14 mouse cellular contexts compared by ENCODE assay signal in the genomic region with DNA sequence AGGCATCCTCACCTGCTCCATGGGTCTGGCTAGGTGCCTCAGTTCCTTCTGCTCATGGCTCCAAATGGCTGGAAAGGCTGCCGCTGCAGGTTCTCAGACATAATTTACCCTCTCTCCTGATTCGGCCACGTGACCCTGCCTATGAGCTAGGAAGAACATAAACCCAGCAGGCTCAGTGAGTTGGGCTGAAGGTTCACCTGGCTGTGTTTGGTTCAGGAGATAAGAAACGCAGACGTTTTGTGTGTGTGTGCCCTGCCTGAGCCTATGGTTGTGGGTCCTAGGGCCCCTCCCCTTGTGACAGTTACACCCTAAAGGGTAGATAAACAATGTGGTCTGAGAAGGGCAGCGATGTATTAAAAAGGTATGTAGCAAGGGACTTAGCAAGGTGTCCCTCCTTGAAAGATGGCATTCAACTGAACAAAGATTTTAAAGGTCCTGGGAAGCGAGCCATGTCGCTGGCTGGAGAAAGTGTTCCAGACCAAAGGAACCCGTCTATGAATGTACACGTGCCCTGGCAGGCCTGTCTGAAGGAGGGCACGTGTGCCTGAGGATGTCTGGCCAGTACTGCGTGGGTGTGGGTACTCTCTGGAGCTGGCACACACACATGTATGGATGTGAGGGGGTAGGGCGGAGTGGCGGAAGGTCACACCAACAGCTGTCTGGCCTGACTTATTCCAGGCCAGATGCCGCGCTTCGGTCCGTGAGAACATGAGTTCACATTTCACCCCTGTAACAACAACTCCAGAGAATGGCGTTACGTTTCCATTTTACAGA. TPM values are rescaled to one million over a fixed set of nuclear protein-coding genes. Genes with fewer than 3 reads are reported as not detected.
DNase-seq lines count a peak whose midpoint lies in the region; ATAC-seq and TF ChIP-seq lines count a peak whose summit lies in the region.
"Had no signal": no experiment of that assay in that cellular context is flagged by ENCODE, and none has a peak within 500 bp of the region (broad histone marks: within the 10 kb centered on the region; RNA-seq: fewer than 3 reads in every experiment).

No protein-coding gene starts in this region.

- H3K4me2 ChIP-seq in lung, embryonic 14.5 days, result no peak overlapping the region
- H3K4me2 ChIP-seq in intestine, postnatal 0 days (replicated peaks; ENCODE audit: low read depth), result no peak overlapping the region
- H3K4me2 ChIP-seq in liver, embryonic 14.5 days (ENCODE audit: low read depth), result no peak overlapping the region
- H3K4me2 ChIP-seq in stomach, embryonic 14.5 days (replicated peaks; ENCODE audit: low read depth, low read length), result no peak overlapping the region
- H3K4me2 ChIP-seq: embryonic facial prominence, embryonic 12.5 days; heart, embryonic 15.5 days; neural tube, embryonic 15.5 days had no signal

- no peak for TF ChIP-seq POLR2A in lung, adult 2 months (IDR thresholded peaks at IDR 0.05; ENCODE audit: borderline replicate concordance, extremely low read depth, low read depth, low read length)

- H3K27me3 ChIP-seq in lung, embryonic 14.5 days (ENCODE audit: insufficient read depth, low read length), result no peaks in the 10 kb centered on the region
- H3K27me3 ChIP-seq in intestine, postnatal 0 days (replicated peaks; ENCODE audit: control insufficient read depth, insufficient read depth, low read length), result 0 out of 2 replicates have a peak, but pooled peaks cover 3% of the 10 kb centered on the region
- peaks cover 6% of the 10 kb centered on the region for H3K27me3 ChIP-seq in liver, embryonic 14.5 days (ENCODE audit: control insufficient read depth, insufficient read depth, low read length)
- no peaks in the 10 kb centered on the region for H3K27me3 ChIP-seq in stomach, embryonic 14.5 days (ENCODE audit: control insufficient read depth, insufficient read depth, low read length)

- ATAC-seq in lung, embryonic 14.5 days (ENCODE audit: insufficient read depth), result no peak
- ATAC-seq in intestine, postnatal 0 days, result peak; percentile 61
- peak; percentile 79; the same call in 1 of the 2 replicates for ATAC-seq in liver, embryonic 14.5 days (ENCODE audit: insufficient read depth)
- peak; percentile 44; the same call in 1 of the 2 replicates for ATAC-seq in stomach, embryonic 14.5 days (ENCODE audit: insufficient number of reproducible peaks, insufficient read depth, low FRiP score, low read depth)
- ATAC-seq: forebrain, embryonic 14.5 days; hindbrain, embryonic 16.5 days had no signal

- TF ChIP-seq CTCF in lung, embryonic 14.5 days (IDR thresholded peaks at IDR 0.05; ENCODE audit: low read depth), result no peak
- TF ChIP-seq CTCF in lung, adult 2 months (IDR thresholded peaks at IDR 0.05; ENCODE audit: insufficient read depth, low read length), result no peak
- no peak for TF ChIP-seq CTCF in intestine, postnatal 0 days (IDR thresholded peaks at IDR 0.05; ENCODE audit: low read depth)
- TF ChIP-seq CTCF in liver, embryonic 14.5 days (IDR thresholded peaks at IDR 0.05; ENCODE audit: low read depth), result no peak
- TF ChIP-seq CTCF in left cerebral cortex, adult 2 months (IDR thresholded peaks at IDR 0.05), result no peak

- peak; percentile 57 for TF ChIP-seq EP300 in liver, embryonic 14.5 days (IDR thresholded peaks at IDR 0.05; ENCODE audit: low read depth)

- no peaks in the 10 kb centered on the region for H3K36me3 ChIP-seq in lung, embryonic 14.5 days (ENCODE audit: insufficient read depth)
- no peaks in the 10 kb centered on the region for H3K36me3 ChIP-seq in intestine, postnatal 0 days (ENCODE audit: control insufficient read depth, insufficient read depth)
- H3K36me3 ChIP-seq in liver, embryonic 14.5 days (replicated peaks; ENCODE audit: control insufficient read depth, insufficient read depth, low read depth), result no peaks in the 10 kb centered on the region
- H3K36me3 ChIP-seq in stomach, embryonic 14.5 days (ENCODE audit: control insufficient read depth, insufficient read depth, low read length), result no peaks in the 10 kb centered on the region
- H3K36me3 ChIP-seq: embryonic facial prominence, embryonic 12.5 days; heart, embryonic 15.5 days; neural tube, embryonic 15.5 days had no signal

- peaks cover 2% of the 10 kb centered on the region for H3K4me1 ChIP-seq in lung, embryonic 14.5 days (ENCODE audit: insufficient read depth)
- peaks cover 9% of the 10 kb centered on the region for H3K4me1 ChIP-seq in lung, adult 2 months (ENCODE audit: control insufficient read depth, insufficient read depth, low read length)
- 0 out of 2 replicates have a peak, but pooled peaks cover 3% of the 10 kb centered on the region for H3K4me1 ChIP-seq in intestine, postnatal 0 days (replicated peaks; ENCODE audit: control insufficient read depth, insufficient read depth, low read length)
- H3K4me1 ChIP-seq in liver, embryonic 14.5 days (replicated peaks; ENCODE audit: control insufficient read depth in 2 of 2, insufficient read depth in 2 of 2, low read length in 1 of 2), result peaks cover 2 to 19% of the 10 kb centered on the region in 2 experiments; a peak in 3 of 4 replicates
- peaks cover 9% of the 10 kb centered on the region for H3K4me1 ChIP-seq in stomach, embryonic 14.5 days (ENCODE audit: control insufficient read depth, insufficient read depth, low read length)

- H3K4me3 ChIP-seq in lung, embryonic 14.5 days (ENCODE audit: low read depth, low read length), result no peak overlapping the region
- H3K4me3 ChIP-seq in lung, adult 2 months (replicated peaks; ENCODE audit: extremely low read depth, low read depth, low read length), result no peak overlapping the region
- H3K4me3 ChIP-seq in intestine, postnatal 0 days (ENCODE audit: low read depth, low read length), result no peak overlapping the region
- no peak overlapping the region for H3K4me3 ChIP-seq in liver, embryonic 14.5 days (ENCODE audit: insufficient read depth in 1 of 2, low read depth in 2 of 2, low read length in 2 of 2)
- H3K4me3 ChIP-seq in stomach, embryonic 14.5 days (ENCODE audit: low read depth, low read length), result no peak overlapping the region
- H3K4me3 ChIP-seq in left cerebral cortex, adult 2 months, result no peak overlapping the region
- H3K4me3 ChIP-seq: embryonic facial prominence, embryonic 12.5 days; heart, embryonic 15.5 days; neural tube, embryonic 15.5 days had no signal

- intact Hi-C loops in left cerebral cortex, adult 2 months (cut with DNase I), result no loop called here

- 68% methylated on average over 20 of the region's 20 CpGs for WGBS in lung, embryonic 14.5 days
- WGBS in lung, adult 2 months, result 76% methylated on average over 20 of the region's 20 CpGs
- WGBS in intestine, postnatal 0 days, result 61% methylated on average over 20 of the region's 20 CpGs
- WGBS in liver, embryonic 14.5 days (ENCODE audit: insufficient replicate concordance), result 59% methylated on average over 20 of the region's 20 CpGs
- 71% methylated on average over 20 of the region's 20 CpGs for WGBS in stomach, embryonic 14.5 days

- DNase-seq in lung, embryonic 14.5 days, result no peak
- DNase-seq in lung, adult 2 months, result no peak
- peak in 1 of 3 experiments; percentile 27 for DNase-seq in liver, embryonic 14.5 days (ENCODE audit: low read depth in 3 of 3, low spot score in 3 of 3)
- DNase-seq in left cerebral cortex, adult 2 months (ENCODE audit: extremely low spot score in 1 of 2, low spot score in 2 of 2), result no peak
- DNase-seq in thymus, postnatal 10 days (ENCODE audit: low spot score in 2 of 2), result no peak
- no peak for DNase-seq in adrenal gland, postnatal 25 days
- DNase-seq: gastrocnemius, postnatal 25 days had no signal

- no peaks in the 10 kb centered on the region for H3K9me3 ChIP-seq in lung, embryonic 14.5 days (ENCODE audit: low read depth, low read length)
- no peaks in the 10 kb centered on the region for H3K9me3 ChIP-seq in intestine, postnatal 0 days (ENCODE audit: control insufficient read depth)
- H3K9me3 ChIP-seq in liver, embryonic 14.5 days (ENCODE audit: control insufficient read depth, low read length), result no peaks in the 10 kb centered on the region
- H3K9me3 ChIP-seq in stomach, embryonic 14.5 days (ENCODE audit: control insufficient read depth, low read depth, low read length), result no peaks in the 10 kb centered on the region
- H3K9me3 ChIP-seq: embryonic facial prominence, embryonic 12.5 days; heart, embryonic 15.5 days; neural tube, embryonic 15.5 days had no signal

- H3K27ac ChIP-seq in lung, embryonic 14.5 days (ENCODE audit: low read depth), result peak overlapping the region; percentile 36; the same call in 1 of the 2 replicates
- peak overlapping the region; percentile 22; the same call in 1 of the 2 replicates for H3K27ac ChIP-seq in intestine, postnatal 0 days (ENCODE audit: low read depth, low read length)
- no peak overlapping the region for H3K27ac ChIP-seq in liver, embryonic 14.5 days
- peak overlapping the region; percentile 39; the same call in 1 of the 2 replicates for H3K27ac ChIP-seq in stomach, embryonic 14.5 days (ENCODE audit: low read length)
- no peak overlapping the region for H3K27ac ChIP-seq in left cerebral cortex, adult 2 months
- H3K27ac ChIP-seq: neural tube, embryonic 15.5 days had no signal

- no peak overlapping the region; the same call in 1 of the 2 replicates for H3K9ac ChIP-seq in lung, embryonic 14.5 days
- no peak overlapping the region; the same call in 1 of the 2 replicates for H3K9ac ChIP-seq in intestine, postnatal 0 days (ENCODE audit: low read depth, low read length)
- no peak overlapping the region for H3K9ac ChIP-seq in liver, embryonic 14.5 days (replicated peaks)
- H3K9ac ChIP-seq in stomach, embryonic 14.5 days (replicated peaks; ENCODE audit: low read depth, low read length), result no peak overlapping the region
- H3K9ac ChIP-seq: embryonic facial prominence, embryonic 12.5 days; heart, embryonic 15.5 days; neural tube, embryonic 15.5 days had no signal

RNA-seq across cellular contexts. Expression of a gene that starts 8.9 kb away (rescaled TPM):
- 0.41 and 0.42 TPM in 2 replicates for polyA plus RNA-seq in lung, embryonic 14.5 days (2014; fragmentation: Nextera tagmentation; extraction: Ambion mirVana)
- 21.3 and 23.1 TPM in 2 replicates for polyA plus RNA-seq in lung, adult 2 months (2012; rRNA removed)
- polyA plus RNA-seq in intestine, postnatal 0 days (2015; fragmentation: Nextera tagmentation; extraction: Ambion mirVana), result 1.3 and 1.8 TPM in 2 replicates
- 0.02 and 0.05 TPM in 2 replicates for polyA plus RNA-seq in liver, embryonic 14.5 days (2012; rRNA removed)
- polyA plus RNA-seq in liver, embryonic 14.5 days (2014; fragmentation: Nextera tagmentation; extraction: Ambion mirVana), result not detected in 2 replicates
- 0.39 and 0.45 TPM in 2 replicates for polyA plus RNA-seq in stomach, embryonic 14.5 days (2014; fragmentation: Nextera tagmentation; extraction: Ambion mirVana)
- not detected for total RNA-seq in left cerebral cortex, adult 2 months (2021)
- total RNA-seq in adrenal gland, postnatal 25 days (2021), result 0.76 and 1.2 TPM in 2 replicates

RNA-seq across cellular contexts. Expression of a gene that starts 9.5 kb away (rescaled TPM):
- polyA plus RNA-seq in lung, embryonic 14.5 days (2014; fragmentation: Nextera tagmentation; extraction: Ambion mirVana), result 1.1 and 1.3 TPM in 2 replicates
- 3.4 and 4.5 TPM in 2 replicates for polyA plus RNA-seq in lung, adult 2 months (2012; rRNA removed)
- polyA plus RNA-seq in intestine, postnatal 0 days (2015; fragmentation: Nextera tagmentation; extraction: Ambion mirVana), result 2.5 and 2.9 TPM in 2 replicates
- polyA plus RNA-seq in liver, embryonic 14.5 days (2012; rRNA removed), result 0.04 TPM in 1 of 2 replicates, not detected in the other
- polyA plus RNA-seq in liver, embryonic 14.5 days (2014; fragmentation: Nextera tagmentation; extraction: Ambion mirVana), result not detected in 2 replicates
- polyA plus RNA-seq in stomach, embryonic 14.5 days (2014; fragmentation: Nextera tagmentation; extraction: Ambion mirVana), result 2.5 and 3.6 TPM in 2 replicates
- total RNA-seq in left cerebral cortex, adult 2 months (2021), result 100 to 1,000 TPM; 156 to 160 TPM
- total RNA-seq in adrenal gland, postnatal 25 days (2021), result 4.6 and 4.9 TPM in 2 replicates

RNA-seq across cellular contexts. Expression of a gene that starts 30.0 kb away (rescaled TPM):
- 28.0 and 31.5 TPM in 2 replicates for polyA plus RNA-seq in lung, embryonic 14.5 days (2014; fragmentation: Nextera tagmentation; extraction: Ambion mirVana)
- polyA plus RNA-seq in lung, adult 2 months (2012; rRNA removed), result 19.0 and 22.2 TPM in 2 replicates
- 50.6 and 53.2 TPM in 2 replicates for polyA plus RNA-seq in intestine, postnatal 0 days (2015; fragmentation: Nextera tagmentation; extraction: Ambion mirVana)
- polyA plus RNA-seq in liver, embryonic 14.5 days (2012; rRNA removed), result 0.18 and 0.43 TPM in 2 replicates
- 0.48 and 0.53 TPM in 2 replicates for polyA plus RNA-seq in liver, embryonic 14.5 days (2014; fragmentation: Nextera tagmentation; extraction: Ambion mirVana)
- polyA plus RNA-seq in stomach, embryonic 14.5 days (2014; fragmentation: Nextera tagmentation; extraction: Ambion mirVana), result 30.1 and 31.6 TPM in 2 replicates
- under 1 TPM in 1 of 2 experiments, not detected in 1; 0.28 TPM for total RNA-seq in left cerebral cortex, adult 2 months (2021)
- total RNA-seq in adrenal gland, postnatal 25 days (2021), result 2.8 and 5.1 TPM in 2 replicates
- total RNA-seq: gastrocnemius, postnatal 25 days had no signal

RNA-seq across cellular contexts. Expression of a gene that starts 57.0 kb away (rescaled TPM):
- 248 and 258 TPM in 2 replicates for polyA plus RNA-seq in lung, embryonic 14.5 days (2014; fragmentation: Nextera tagmentation; extraction: Ambion mirVana)
- polyA plus RNA-seq in lung, adult 2 months (2012; rRNA removed), result 52.4 and 60.4 TPM in 2 replicates
- polyA plus RNA-seq in intestine, postnatal 0 days (2015; fragmentation: Nextera tagmentation; extraction: Ambion mirVana), result 125 and 138 TPM in 2 replicates
- 64.5 and 124 TPM in 2 replicates for polyA plus RNA-seq in liver, embryonic 14.5 days (2012; rRNA removed)
- polyA plus RNA-seq in liver, embryonic 14.5 days (2014; fragmentation: Nextera tagmentation; extraction: Ambion mirVana), result 88.2 and 101 TPM in 2 replicates
- polyA plus RNA-seq in stomach, embryonic 14.5 days (2014; fragmentation: Nextera tagmentation; extraction: Ambion mirVana), result 192 and 206 TPM in 2 replicates
- total RNA-seq in left cerebral cortex, adult 2 months (2021), result 100 to 1,000 TPM; 143 to 156 TPM
- 171 and 211 TPM in 2 replicates for total RNA-seq in adrenal gland, postnatal 25 days (2021)

Comparison
In these comparisons a context has a peak if more than half of its experiments do, and no peak if none do; other contexts are left out.
1. H3K27ac ChIP-seq: peak in lung, embryonic 14.5 days (single experiment), intestine, postnatal 0 days (single experiment) and stomach, embryonic 14.5 days (single experiment); none in liver, embryonic 14.5 days (single experiment) and left cerebral cortex, adult 2 months (single experiment).
2. RNA of a gene that starts 30.0 kb away (polyA plus RNA-seq): 50.6 to 53.2 TPM in intestine, postnatal 0 days, 28.0 to 31.5 TPM in lung, embryonic 14.5 days, 30.1 to 31.6 TPM in stomach, embryonic 14.5 days and 19.0 to 22.2 TPM in lung, adult 2 months; 0.18 to 0.53 TPM in liver, embryonic 14.5 days; every median in the first group is over 10 times any median in the second.